ENCODE assay signal across 11 mouse cellular contexts in the genomic region with DNA sequence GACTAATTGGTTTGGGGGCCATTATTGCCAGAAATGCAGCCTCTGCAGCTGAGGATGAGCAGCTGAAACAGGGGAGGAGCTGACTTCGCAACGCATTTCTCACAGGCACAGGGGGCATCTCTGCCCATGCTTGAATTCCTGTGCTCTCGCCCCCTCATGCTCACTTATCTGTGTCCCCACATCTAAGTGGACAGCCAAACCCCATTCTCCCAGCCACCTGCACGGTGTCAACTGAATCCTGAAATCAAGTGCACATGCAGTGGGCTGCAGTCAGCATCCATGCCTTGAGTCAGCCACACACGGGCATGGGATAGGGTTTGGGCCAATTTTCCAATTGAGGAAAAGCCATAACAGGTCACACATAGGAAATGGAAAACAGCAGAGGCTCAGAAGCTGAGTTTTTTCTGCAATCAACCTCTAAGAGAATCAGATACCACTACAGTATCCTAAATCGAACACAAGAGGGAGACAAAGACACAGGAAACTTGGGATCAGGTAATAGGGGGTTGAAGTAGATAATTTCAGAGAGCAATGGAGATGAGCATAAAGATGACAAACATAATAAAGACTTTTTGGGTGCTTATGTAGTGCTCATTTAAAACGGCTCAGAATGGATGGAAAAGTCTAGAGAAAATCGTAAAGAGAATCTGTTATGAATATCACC. TPM values are rescaled to one million over a fixed set of nuclear protein-coding genes. Genes with fewer than 3 reads are reported as not detected.
DNase-seq lines count a peak whose midpoint lies in the region; ATAC-seq and TF ChIP-seq lines count a peak whose summit lies in the region.
"Had no signal": no experiment of that assay in that cellular context is flagged by ENCODE, and none has a peak within 500 bp of the region (broad histone marks: within the 10 kb centered on the region; RNA-seq: fewer than 3 reads in every experiment).

No protein-coding gene starts in this region.

- H3K4me2 ChIP-seq in midbrain, embryonic 14.5 days (ENCODE audit: low read length) = no peak overlapping the region

- no peak for TF ChIP-seq POLR2A in thymus, adult 2 months (IDR thresholded peaks at IDR 0.05; ENCODE audit: control insufficient read depth, extremely low read depth, insufficient read depth, low read length, poor library complexity)

- peak; percentile 55 for ATAC-seq in midbrain, embryonic 14.5 days (ENCODE audit: low FRiP score, low TSS enrichment)

- 52% methylated on average over 8 of the region's 8 CpGs for WGBS in midbrain, embryonic 14.5 days
- WGBS in thymus, adult 2 months = 57% methylated on average over 8 of the region's 8 CpGs

- H3K9me3 ChIP-seq in midbrain, embryonic 14.5 days (ENCODE audit: control insufficient read depth, low read length) = no peaks in the 10 kb centered on the region

- H3K9ac ChIP-seq in midbrain, embryonic 14.5 days (replicated peaks; ENCODE audit: low read length) = no peak overlapping the region

- no peak overlapping the region for H3K27ac ChIP-seq in midbrain, embryonic 14.5 days (replicated peaks; ENCODE audit: low read depth, low read length)
- no peak overlapping the region for H3K27ac ChIP-seq in thymus, adult 2 months (ENCODE audit: control insufficient read depth, insufficient read depth, low read length)

- no peak for TF ChIP-seq CTCF in thymus, adult 2 months (IDR thresholded peaks at IDR 0.05; ENCODE audit: borderline replicate concordance, control insufficient read depth, extremely low read depth, insufficient read depth, low read length, poor library complexity)

- peak; percentile 14 to 60 for DNase-seq in layer of hippocampus, postnatal 14 days (ENCODE audit: low spot score in 2 of 2)
- DNase-seq in layer of hippocampus, adult 9-11 months = no peak
- DNase-seq in NIH3T3 (ENCODE audit: low read depth) = peak; percentile 52
- DNase-seq in embryo, embryonic 11.5 days (ENCODE audit: low read depth, low spot score) = peak; percentile 30
- peak; percentile 77 for DNase-seq in midbrain, embryonic 14.5 days
- DNase-seq in thymus, adult 2 months = no peak
- DNase-seq in thymus, postnatal 10 days (ENCODE audit: low spot score in 2 of 2) = no peak
- no peak for DNase-seq in urinary bladder, postnatal 14 days (ENCODE audit: low spot score)

- no peaks in the 10 kb centered on the region for H3K27me3 ChIP-seq in midbrain, embryonic 14.5 days (ENCODE audit: control insufficient read depth, insufficient read depth, low read length)
- H3K27me3 ChIP-seq in thymus, adult 2 months (ENCODE audit: control insufficient read depth, insufficient read depth, low read length) = no peaks in the 10 kb centered on the region

- no peak overlapping the region for H3K4me3 ChIP-seq in midbrain, embryonic 14.5 days (replicated peaks; ENCODE audit: low read depth, low read length)
- no peak overlapping the region for H3K4me3 ChIP-seq in thymus, adult 2 months (ENCODE audit: control insufficient read depth, insufficient read depth, low read length)

- no peaks in the 10 kb centered on the region for H3K36me3 ChIP-seq in midbrain, embryonic 14.5 days (ENCODE audit: control insufficient read depth, insufficient read depth, low read length)
- no peaks in the 10 kb centered on the region for H3K36me3 ChIP-seq in thymus, adult 2 months (ENCODE audit: control insufficient read depth, insufficient read depth, low read length)

- H3K4me1 ChIP-seq in midbrain, embryonic 14.5 days (ENCODE audit: control insufficient read depth, insufficient read depth, low read length) = no peaks in the 10 kb centered on the region
- H3K4me1 ChIP-seq in thymus, adult 2 months (replicated peaks; ENCODE audit: control insufficient read depth, insufficient read depth, low read length) = no peaks in the 10 kb centered on the region

RNA-seq across cellular contexts. Expression of a gene that starts 21.6 kb away (rescaled TPM):
- total RNA-seq in layer of hippocampus, postnatal 14 days (2021) = not detected
- polyA plus RNA-seq in midbrain, embryonic 14.5 days (2014; fragmentation: Nextera tagmentation; extraction: Ambion mirVana) = not detected in 2 replicates
- polyA plus RNA-seq in thymus, adult 2 months (2012; rRNA removed) = not detected in 2 replicates
- total RNA-seq: heart, adult 18-20 months had no signal
- polyA plus RNA-seq: limb, embryonic 11.5 days; small intestine, adult 2 months had no signal

Comparison
In these comparisons a context has a peak if more than half of its experiments do, and no peak if none do; other contexts are left out.
1. DNase-seq: peak in layer of hippocampus, postnatal 14 days (2 of 2), NIH3T3 (single experiment), embryo, embryonic 11.5 days (single experiment) and midbrain, embryonic 14.5 days (single experiment); none in layer of hippocampus, adult 9-11 months (single experiment), thymus, adult 2 months (single experiment), thymus, postnatal 10 days (0 of 2) and urinary bladder, postnatal 14 days (single experiment).